Mouse (Mus musculus): ENCODE results near the gene Aplp1.

DNA sequence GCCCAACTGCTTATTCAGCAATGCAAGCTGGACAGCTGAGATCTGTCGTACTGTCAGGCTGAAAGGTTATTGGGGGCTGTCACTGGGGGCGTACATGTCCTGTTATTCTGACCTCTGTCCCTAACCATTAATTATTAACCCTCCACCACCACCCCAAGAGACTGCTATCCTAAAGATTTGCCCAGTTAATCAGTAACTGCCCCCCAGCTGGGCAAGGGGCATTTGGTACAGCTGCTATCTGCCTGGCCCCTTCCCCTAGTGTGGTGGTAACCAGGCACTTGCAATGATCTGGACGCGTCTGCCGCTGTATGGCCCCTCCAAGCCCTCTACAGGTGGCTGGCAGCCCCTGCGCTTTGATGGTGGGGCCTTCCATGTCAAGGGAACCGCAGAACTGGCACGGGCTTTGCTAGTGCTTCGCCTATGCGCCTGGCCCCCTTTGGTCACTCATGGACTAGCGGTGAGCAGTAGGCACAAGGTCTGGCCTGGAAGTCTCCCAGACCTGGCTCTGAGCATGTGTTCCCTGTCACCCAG is 48.1 kb upstream of the Aplp1 start, which contains the start of gene Prodh2:
- TF ChIP-seq POLR2A (IDR thresholded peaks at IDR 0.05; ENCODE audit: extremely low read depth, insufficient read depth, low read length) (no peak), CTCF (IDR thresholded peaks at IDR 0.05; ENCODE audit: extremely low read depth, insufficient read depth, low read length) (no peak)

All from cortical plate, adult 2 months (tissue).